Mouse (Mus musculus): ENCODE data around the gene Gbp5. TPM values are rescaled to one million over a fixed set of nuclear protein-coding genes. Genes with fewer than 3 reads are reported as not detected.

The Gbp5 gene
- not detected in 2 replicates for polyA plus RNA-seq (2012)

GRCm38 (mm10) chr3:142493536-142494061 lies at the start of gene Gbp5:
Gbp5 (plus strand) TSS chr3:142493978.
- TF ChIP-seq GATA1 (IDR thresholded peaks at IDR 0.05; ENCODE audit: low read length) (no peak), TAL1 (IDR thresholded peaks at IDR 0.05; ENCODE audit: low read length) (no peak)
- Histone ChIP-seq H3K27me3 (ENCODE audit: control insufficient read depth) (0 out of 2 replicates have a peak, but pooled peaks cover 2% of the 10 kb centered on the region), H3K4me1 (ENCODE audit: control insufficient read depth) (no peaks in the 10 kb centered on the region), H3K4me3 (replicated peaks) (no peak within 1 kb of the TSS), H3K9me3 (ENCODE audit: control insufficient read depth, low read length) (no peaks in the 10 kb centered on the region), H3K36me3 (ENCODE audit: control insufficient read depth) (no peaks in the 10 kb centered on the region)

GRCm38 (mm10) chr3:142454198-142454597 lies 39.6 kb upstream of the Gbp5 start:
- Histone ChIP-seq H3K36me3 (ENCODE audit: control insufficient read depth) (no peaks in the 10 kb centered on the region), H3K4me1 (ENCODE audit: control insufficient read depth) (no peaks in the 10 kb centered on the region), H3K9me3 (ENCODE audit: control insufficient read depth, low read length) (no peaks in the 10 kb centered on the region), H3K4me3 (replicated peaks) (no peak overlapping the region), H3K27me3 (ENCODE audit: control insufficient read depth) (no peaks in the 10 kb centered on the region)
- TF ChIP-seq GATA1 (IDR thresholded peaks at IDR 0.05; ENCODE audit: low read length) (no peak), TAL1 (IDR thresholded peaks at IDR 0.05; ENCODE audit: low read length) (no peak)

- H3K4me1 ChIP-seq (ENCODE audit: control insufficient read depth): no peaks in the 10 kb centered on the region
- no peak for TF ChIP-seq TAL1 (IDR thresholded peaks at IDR 0.05; ENCODE audit: low read length)
- TF ChIP-seq GATA1 (IDR thresholded peaks at IDR 0.05; ENCODE audit: low read length): no peak
- no peak overlapping the region for H3K4me3 ChIP-seq (replicated peaks)
- H3K36me3 ChIP-seq (ENCODE audit: control insufficient read depth): no peaks in the 10 kb centered on the region
- H3K9me3 ChIP-seq (ENCODE audit: control insufficient read depth, low read length): no peaks in the 10 kb centered on the region
- H3K27me3 ChIP-seq (ENCODE audit: control insufficient read depth): no peaks in the 10 kb centered on the region
Observed at GRCm38 (mm10) chr3:142459241-142459640, 34.5 kb upstream of the Gbp5 start.

- Histone ChIP-seq H3K4me3 (replicated peaks) (no peak overlapping the region), H3K4me1 (ENCODE audit: control insufficient read depth) (no peaks in the 10 kb centered on the region), H3K9me3 (ENCODE audit: control insufficient read depth, low read length) (no peaks in the 10 kb centered on the region), H3K27me3 (ENCODE audit: control insufficient read depth) (no peaks in the 10 kb centered on the region), H3K36me3 (ENCODE audit: control insufficient read depth) (no peaks in the 10 kb centered on the region)
- no peak for TF ChIP-seq GATA1 (IDR thresholded peaks at IDR 0.05; ENCODE audit: low read length)
- no peak for TF ChIP-seq TAL1 (IDR thresholded peaks at IDR 0.05; ENCODE audit: low read length)
Observed at GRCm38 (mm10) chr3:142462764-142463751, 30.7 kb upstream of the Gbp5 start.

- Histone ChIP-seq H3K4me3 (replicated peaks) (no peak overlapping the region), H3K9me3 (ENCODE audit: control insufficient read depth, low read length) (no peaks in the 10 kb centered on the region)
- TF ChIP-seq TAL1 (IDR thresholded peaks at IDR 0.05; ENCODE audit: low read length) (no peak), GATA1 (IDR thresholded peaks at IDR 0.05; ENCODE audit: low read length) (no peak)
Observed at GRCm38 (mm10) chr3:142474349-142474983, 19.3 kb upstream of the Gbp5 start.

GRCm38 (mm10) chr3:142475913-142476312 lies 17.9 kb upstream of the Gbp5 start:
- no peaks in the 10 kb centered on the region for H3K27me3 ChIP-seq (ENCODE audit: control insufficient read depth)
- no peaks in the 10 kb centered on the region for H3K9me3 ChIP-seq (ENCODE audit: control insufficient read depth, low read length)
- TF ChIP-seq TAL1 (IDR thresholded peaks at IDR 0.05; ENCODE audit: low read length) (no peak), GATA1 (IDR thresholded peaks at IDR 0.05; ENCODE audit: low read length) (no peak)
- H3K36me3 ChIP-seq (ENCODE audit: control insufficient read depth): no peaks in the 10 kb centered on the region
- no peaks in the 10 kb centered on the region for H3K4me1 ChIP-seq (ENCODE audit: control insufficient read depth)
- no peak overlapping the region for H3K4me3 ChIP-seq (replicated peaks)

More at GRCm38 (mm10) chr3:142474349-142474983, 19.3 kb upstream of the Gbp5 start:
- H3K4me1 ChIP-seq (ENCODE audit: control insufficient read depth): no peaks in the 10 kb centered on the region
- H3K36me3 ChIP-seq (ENCODE audit: control insufficient read depth): no peaks in the 10 kb centered on the region
- H3K27me3 ChIP-seq (ENCODE audit: control insufficient read depth): no peaks in the 10 kb centered on the region

- Histone ChIP-seq H3K9me3 (ENCODE audit: control insufficient read depth, low read length) (no peaks in the 10 kb centered on the region), H3K4me3 (replicated peaks) (no peak overlapping the region), H3K4me1 (ENCODE audit: control insufficient read depth) (no peaks in the 10 kb centered on the region), H3K27me3 (ENCODE audit: control insufficient read depth) (no peaks in the 10 kb centered on the region), H3K36me3 (ENCODE audit: control insufficient read depth) (no peaks in the 10 kb centered on the region)
- TF ChIP-seq TAL1 (IDR thresholded peaks at IDR 0.05; ENCODE audit: low read length) (no peak), GATA1 (IDR thresholded peaks at IDR 0.05; ENCODE audit: low read length) (no peak)
Observed at GRCm38 (mm10) chr3:142477866-142478265, 15.9 kb upstream of the Gbp5 start.

GRCm38 (mm10) chr3:142478360-142478759 lies 15.4 kb upstream of the Gbp5 start:
- Histone ChIP-seq H3K27me3 (ENCODE audit: control insufficient read depth) (no peaks in the 10 kb centered on the region), H3K9me3 (ENCODE audit: control insufficient read depth, low read length) (no peaks in the 10 kb centered on the region), H3K4me1 (ENCODE audit: control insufficient read depth) (no peaks in the 10 kb centered on the region), H3K36me3 (ENCODE audit: control insufficient read depth) (no peaks in the 10 kb centered on the region), H3K4me3 (replicated peaks) (no peak overlapping the region)
- TF ChIP-seq TAL1 (IDR thresholded peaks at IDR 0.05; ENCODE audit: low read length): no peak
- TF ChIP-seq GATA1 (IDR thresholded peaks at IDR 0.05; ENCODE audit: low read length): no peak

- Histone ChIP-seq H3K4me3 (replicated peaks) (no peak overlapping the region), H3K27me3 (ENCODE audit: control insufficient read depth) (no peaks in the 10 kb centered on the region), H3K9me3 (ENCODE audit: control insufficient read depth, low read length) (no peaks in the 10 kb centered on the region), H3K36me3 (ENCODE audit: control insufficient read depth) (no peaks in the 10 kb centered on the region), H3K4me1 (ENCODE audit: control insufficient read depth) (no peaks in the 10 kb centered on the region)
- TF ChIP-seq TAL1 (IDR thresholded peaks at IDR 0.05; ENCODE audit: low read length) (no peak), GATA1 (IDR thresholded peaks at IDR 0.05; ENCODE audit: low read length) (no peak)
Observed at GRCm38 (mm10) chr3:142490465-142490864, 3.3 kb upstream of the Gbp5 start.
